Mouse (Mus musculus): Measurements from ENCODE around the gene Dact1. TPM values are rescaled to one million over a fixed set of nuclear protein-coding genes. Genes with fewer than 3 reads are reported as not detected.

Dact1 gene
- polyA plus RNA-seq (2015; fragmentation: Nextera tagmentation; extraction: Ambion mirVana) = 22.2 and 25.0 TPM in 2 replicates

DNA sequence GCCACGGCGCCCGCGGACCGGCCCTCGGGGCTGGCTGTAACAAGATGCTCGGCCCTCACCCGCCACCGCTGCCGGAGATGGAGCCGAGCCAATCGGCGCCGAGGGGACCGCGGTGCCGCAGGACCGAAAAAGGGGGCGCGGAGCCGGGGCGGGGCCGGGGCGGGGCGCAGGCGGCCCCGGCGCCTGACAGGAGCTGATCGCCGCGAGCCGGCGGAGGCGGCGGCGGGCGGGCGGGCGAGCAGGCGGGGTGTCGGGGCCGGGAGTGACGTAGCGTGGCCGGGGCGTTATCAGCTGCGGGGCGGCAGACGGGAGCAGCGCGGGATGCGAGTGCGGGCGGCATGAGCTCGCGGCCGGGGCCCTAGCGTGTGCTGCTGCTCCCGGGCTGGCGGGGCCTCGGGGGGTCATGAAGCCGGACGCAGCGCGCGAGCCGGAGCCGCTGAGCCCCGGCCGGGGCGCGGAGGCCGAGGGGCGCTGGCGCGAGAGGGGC is at the start of gene Dact1:
Gene Dact1, plus strand, starts transcription at position 304 of the 487 bp plus-strand sequence.
- 0% methylated on average over 21 of the region's 76 CpGs for WGBS
- H3K4me1 ChIP-seq = peaks cover 14% of the 10 kb centered on the region

GRCm38 (mm10) chr12:71264211-71264610 is 45.5 kb upstream of the Dact1 start:
- WGBS = 82% methylated on average over 4 of the region's 4 CpGs
- H3K4me1 ChIP-seq = no peaks in the 10 kb centered on the region
- H3K36me3 ChIP-seq = no peaks in the 10 kb centered on the region
- H3K4me3 ChIP-seq (replicated peaks) = no peak overlapping the region
- H3K27me3 ChIP-seq (replicated peaks) = no peaks in the 10 kb centered on the region
- no peaks in the 10 kb centered on the region for H3K9me3 ChIP-seq (replicated peaks)
- H3K27ac ChIP-seq (replicated peaks) = no peak overlapping the region
- H3K9ac ChIP-seq (replicated peaks) = no peak overlapping the region
- ATAC-seq (ENCODE audit: low FRiP score) = no peak
- no peak overlapping the region for H3K4me2 ChIP-seq

More for the DNA sequence above, at the start of gene Dact1:
- H3K4me3 ChIP-seq (replicated peaks) = peak within 1 kb of the TSS; percentile 64
- ATAC-seq (ENCODE audit: low FRiP score) = peak; percentile 90
- peaks cover 8% of the 10 kb centered on the region for H3K36me3 ChIP-seq
- H3K4me2 ChIP-seq = peak within 1 kb of the TSS; percentile 77
- H3K27me3 ChIP-seq (replicated peaks) = no peaks in the 10 kb centered on the region
- peak within 1 kb of the TSS; percentile 85 for H3K27ac ChIP-seq (replicated peaks)
- no peaks in the 10 kb centered on the region for H3K9me3 ChIP-seq (replicated peaks)
- H3K9ac ChIP-seq (replicated peaks) = peak within 1 kb of the TSS; percentile 77

DNA sequence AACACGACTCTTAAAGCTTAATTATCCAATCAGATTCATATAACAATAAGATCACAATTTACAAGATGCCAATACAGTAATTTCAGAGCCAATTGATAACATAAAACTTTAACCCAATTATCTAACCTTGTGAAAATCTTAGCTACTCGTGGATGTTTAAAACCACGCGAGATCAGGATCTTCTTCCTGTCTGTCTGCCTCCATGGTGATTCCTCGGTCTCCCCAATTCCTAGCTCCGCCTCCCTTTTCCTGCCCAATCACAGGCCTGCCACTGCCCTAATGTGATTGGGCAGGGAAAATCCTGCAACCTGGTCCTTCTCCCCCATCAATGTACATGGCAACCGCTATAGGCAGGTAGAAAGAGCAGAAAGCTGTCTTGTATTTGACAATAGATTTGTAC is 40.3 kb upstream of the Dact1 start:
- WGBS = 92% methylated on average over 7 of the region's 7 CpGs
- Histone ChIP-seq H3K27me3 (replicated peaks) (no peaks in the 10 kb centered on the region), H3K9ac (replicated peaks) (no peak overlapping the region), H3K9me3 (replicated peaks) (no peaks in the 10 kb centered on the region), H3K36me3 (no peaks in the 10 kb centered on the region), H3K4me1 (no peaks in the 10 kb centered on the region), H3K27ac (replicated peaks) (no peak overlapping the region), H3K4me3 (replicated peaks) (no peak overlapping the region), H3K4me2 (no peak overlapping the region)
- no peak for ATAC-seq (ENCODE audit: low FRiP score)

- H3K27ac ChIP-seq (replicated peaks) = no peak overlapping the region
- no peak overlapping the region for H3K4me3 ChIP-seq (replicated peaks)
- 79% methylated on average over 5 of the region's 5 CpGs for WGBS
- no peaks in the 10 kb centered on the region for H3K9me3 ChIP-seq (replicated peaks)
- ATAC-seq (ENCODE audit: low FRiP score) = no peak
- no peaks in the 10 kb centered on the region for H3K36me3 ChIP-seq
- no peaks in the 10 kb centered on the region for H3K4me1 ChIP-seq
- H3K27me3 ChIP-seq (replicated peaks) = no peaks in the 10 kb centered on the region
- no peak overlapping the region for H3K4me2 ChIP-seq
- H3K9ac ChIP-seq (replicated peaks) = no peak overlapping the region
Observed at GRCm38 (mm10) chr12:71271131-71271530, 38.6 kb upstream of the Dact1 start.

DNA sequence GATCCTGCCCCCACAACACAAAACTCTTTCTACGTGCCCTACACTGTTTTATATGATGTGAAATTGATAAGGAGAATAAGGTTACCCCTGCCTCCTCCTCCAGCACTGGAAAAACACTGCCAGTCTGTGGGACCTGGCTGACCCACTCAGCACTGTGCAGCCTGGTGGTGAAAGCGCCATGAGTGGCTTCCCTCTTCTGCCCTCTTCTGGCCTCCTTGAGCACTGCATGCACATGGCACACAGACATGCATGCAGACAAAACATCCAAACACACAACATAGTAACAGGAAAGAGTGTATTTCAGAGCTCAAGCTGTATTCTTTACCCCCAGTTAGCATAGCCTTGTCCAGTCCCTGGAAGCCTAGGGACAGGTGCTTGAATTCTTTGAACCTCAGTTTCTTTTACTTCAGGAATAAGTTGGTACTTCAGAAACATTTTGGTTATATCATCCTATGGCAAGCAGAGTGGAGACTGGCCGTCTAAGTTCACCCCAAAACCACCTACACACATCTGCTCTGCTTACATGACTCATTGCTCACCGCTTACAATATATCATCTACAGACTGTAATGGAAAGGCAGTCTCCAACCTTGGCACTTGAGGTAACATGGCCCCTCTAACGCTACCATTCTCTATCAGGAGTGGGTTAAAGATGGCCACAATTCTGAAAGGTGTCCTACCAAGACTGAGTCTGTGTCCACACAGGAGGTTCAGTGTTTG is 35.0 kb upstream of the Dact1 start:
- H3K36me3 ChIP-seq = no peaks in the 10 kb centered on the region
- H3K4me3 ChIP-seq (replicated peaks) = no peak overlapping the region
- no peaks in the 10 kb centered on the region for H3K27me3 ChIP-seq (replicated peaks)
- no peaks in the 10 kb centered on the region for H3K9me3 ChIP-seq (replicated peaks)
- 94% methylated on average over 5 of the region's 5 CpGs for WGBS
- peaks cover 6% of the 10 kb centered on the region; the same call in 1 of the 2 replicates for H3K4me1 ChIP-seq
- H3K4me2 ChIP-seq = no peak overlapping the region
- no peak overlapping the region for H3K9ac ChIP-seq (replicated peaks)
- H3K27ac ChIP-seq (replicated peaks) = no peak overlapping the region
- ATAC-seq (ENCODE audit: low FRiP score) = no peak

DNA sequence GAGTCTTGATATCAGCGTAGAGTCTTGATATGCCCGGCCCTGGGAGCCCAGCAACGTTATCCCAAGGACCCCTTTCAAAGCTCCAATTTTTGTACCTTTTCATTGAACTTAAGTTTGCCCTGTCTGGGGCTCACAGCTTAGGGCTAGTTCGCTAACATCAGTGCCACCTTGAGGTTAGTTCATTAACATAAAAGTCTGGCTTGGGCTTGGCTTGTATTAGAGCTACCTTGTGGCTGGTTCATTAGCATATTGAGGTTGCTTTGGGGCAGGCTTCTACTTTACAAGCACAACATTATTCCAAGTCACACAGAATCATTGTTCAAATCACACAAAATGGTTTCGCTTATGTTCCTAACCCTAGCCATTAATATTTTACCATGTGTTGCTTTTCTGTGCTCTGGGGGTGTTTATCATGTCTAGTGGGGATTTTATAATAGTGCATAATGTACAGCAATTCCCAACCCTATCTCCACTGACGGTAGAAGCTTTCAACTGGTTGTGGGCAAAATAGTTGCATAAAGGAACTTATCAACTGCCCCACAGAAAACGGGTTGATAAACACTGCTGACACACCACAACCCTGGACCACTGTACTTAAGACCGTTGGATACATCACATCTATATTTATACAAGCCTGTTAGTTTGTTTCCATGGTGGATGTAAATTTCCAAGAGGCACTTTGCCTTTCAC is 33.6 kb upstream of the Dact1 start:
- Histone ChIP-seq H3K36me3 (no peaks in the 10 kb centered on the region), H3K9me3 (replicated peaks) (no peaks in the 10 kb centered on the region), H3K9ac (replicated peaks) (no peak overlapping the region), H3K4me1 (peaks cover 16% of the 10 kb centered on the region), H3K4me2 (no peak overlapping the region), H3K27me3 (replicated peaks) (no peaks in the 10 kb centered on the region), H3K4me3 (replicated peaks) (no peak overlapping the region), H3K27ac (replicated peaks) (no peak overlapping the region)
- no peak for ATAC-seq (ENCODE audit: low FRiP score)
- 68% methylated on average over 8 of the region's 8 CpGs for WGBS

- 0 out of 2 replicates have a peak, but pooled peaks cover 5% of the 10 kb centered on the region for H3K9me3 ChIP-seq (replicated peaks)
- no peak for ATAC-seq (ENCODE audit: low FRiP score)
Observed at GRCm38 (mm10) chr12:71279521-71280262, 30.0 kb upstream of the Dact1 start.

GRCm38 (mm10) chr12:71281201-71281768 is 28.4 kb upstream of the Dact1 start:
- H3K4me1 ChIP-seq = peaks cover 17% of the 10 kb centered on the region
- H3K4me2 ChIP-seq = no peak overlapping the region
- WGBS = 84% methylated on average over 12 of the region's 12 CpGs
- no peaks in the 10 kb centered on the region for H3K36me3 ChIP-seq
- H3K27me3 ChIP-seq (replicated peaks) = no peaks in the 10 kb centered on the region
- H3K4me3 ChIP-seq (replicated peaks) = no peak overlapping the region
- no peak overlapping the region for H3K27ac ChIP-seq (replicated peaks)
- H3K9ac ChIP-seq (replicated peaks) = no peak overlapping the region
- no peak for ATAC-seq (ENCODE audit: low FRiP score)
- H3K9me3 ChIP-seq (replicated peaks) = 0 out of 2 replicates have a peak, but pooled peaks cover 5% of the 10 kb centered on the region

More at GRCm38 (mm10) chr12:71279521-71280262, 30.0 kb upstream of the Dact1 start:
- no peak overlapping the region for H3K4me3 ChIP-seq (replicated peaks)
- 0 out of 2 replicates have a peak overlapping the region, but pooled peaks have one; percentile 7 for H3K9ac ChIP-seq (replicated peaks)
- 21% methylated on average over 12 of the region's 12 CpGs for WGBS
- 0 out of 2 replicates have a peak overlapping the region, but pooled peaks have one; percentile 11 for H3K4me2 ChIP-seq
- H3K27me3 ChIP-seq (replicated peaks) = no peaks in the 10 kb centered on the region
- no peaks in the 10 kb centered on the region for H3K36me3 ChIP-seq
- H3K4me1 ChIP-seq = peaks cover 17% of the 10 kb centered on the region
- H3K27ac ChIP-seq (replicated peaks) = peak overlapping the region; percentile 61

- H3K4me1 ChIP-seq = peaks cover 7% of the 10 kb centered on the region
- no peaks in the 10 kb centered on the region for H3K27me3 ChIP-seq (replicated peaks)
- no peak overlapping the region for H3K9ac ChIP-seq (replicated peaks)
- no peak overlapping the region for H3K4me3 ChIP-seq (replicated peaks)
- no peak for ATAC-seq (ENCODE audit: low FRiP score)
- no peak overlapping the region for H3K4me2 ChIP-seq
- H3K27ac ChIP-seq (replicated peaks) = no peak overlapping the region
- 0 out of 2 replicates have a peak, but pooled peaks cover 5% of the 10 kb centered on the region for H3K9me3 ChIP-seq (replicated peaks)
- H3K36me3 ChIP-seq = no peaks in the 10 kb centered on the region
Observed at GRCm38 (mm10) chr12:71285399-71285798, 24.3 kb upstream of the Dact1 start.

- no peak overlapping the region for H3K27ac ChIP-seq (replicated peaks)
- peak; percentile 55 for ATAC-seq (ENCODE audit: low FRiP score)
- no peaks in the 10 kb centered on the region for H3K27me3 ChIP-seq (replicated peaks)
- no peak overlapping the region for H3K4me2 ChIP-seq
- H3K9ac ChIP-seq (replicated peaks) = no peak overlapping the region
- H3K4me1 ChIP-seq = peaks cover 19% of the 10 kb centered on the region
- no peaks in the 10 kb centered on the region for H3K36me3 ChIP-seq
- H3K4me3 ChIP-seq (replicated peaks) = no peak overlapping the region
- 60% methylated on average over 2 of the region's 2 CpGs for WGBS
- H3K9me3 ChIP-seq (replicated peaks) = no peaks in the 10 kb centered on the region
Observed at GRCm38 (mm10) chr12:71290460-71290859, 19.2 kb upstream of the Dact1 start.

Measured in neural tube, embryonic 15.5 days (tissue).